Mouse (Mus musculus): ENCODE measurements around the gene Derl3.
"Not testable (repeated sequence)": the region's sequence is repeated elsewhere in the genome, so short reads cannot be mapped to it uniquely, and the experiment has no call there.

The Derl3 gene

DNA sequence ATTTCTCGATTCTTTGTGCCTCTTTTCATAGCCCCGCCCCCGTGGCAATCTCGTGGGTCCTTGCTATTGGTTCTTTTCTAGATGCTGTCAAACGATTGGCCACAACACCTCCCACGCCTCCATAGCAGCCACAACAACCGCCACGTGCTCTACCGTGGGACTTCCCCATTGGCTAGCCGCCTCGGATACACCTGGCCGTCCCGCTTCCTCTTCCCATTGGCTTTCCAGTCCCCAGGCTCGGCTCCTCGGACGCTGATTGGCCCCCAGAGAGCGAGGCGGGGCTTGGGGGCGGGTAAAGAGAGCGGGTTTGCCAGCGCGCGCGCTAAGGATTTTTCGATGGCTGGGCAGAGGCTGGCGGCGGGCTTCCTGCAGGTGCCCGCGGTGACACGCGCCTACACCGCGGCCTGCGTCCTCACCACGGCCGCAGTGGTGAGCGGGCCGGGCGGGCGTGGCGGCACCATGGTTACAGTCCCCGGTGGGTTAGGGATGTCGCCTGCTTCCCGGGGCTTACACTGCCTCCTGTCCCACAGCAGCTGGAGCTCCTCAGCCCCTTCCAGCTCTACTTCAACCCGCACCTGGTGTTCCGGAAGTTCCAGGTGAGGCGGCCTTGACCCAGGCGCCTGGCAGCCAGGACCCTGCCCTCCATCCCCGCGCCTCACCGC lies at the start of gene Derl3:
Gene Derl3, plus strand, starts transcription at position 325 of the 662 bp plus-strand sequence.
- peak; percentile 95 for DNase-seq (ENCODE audit: low spot score)

DNA sequence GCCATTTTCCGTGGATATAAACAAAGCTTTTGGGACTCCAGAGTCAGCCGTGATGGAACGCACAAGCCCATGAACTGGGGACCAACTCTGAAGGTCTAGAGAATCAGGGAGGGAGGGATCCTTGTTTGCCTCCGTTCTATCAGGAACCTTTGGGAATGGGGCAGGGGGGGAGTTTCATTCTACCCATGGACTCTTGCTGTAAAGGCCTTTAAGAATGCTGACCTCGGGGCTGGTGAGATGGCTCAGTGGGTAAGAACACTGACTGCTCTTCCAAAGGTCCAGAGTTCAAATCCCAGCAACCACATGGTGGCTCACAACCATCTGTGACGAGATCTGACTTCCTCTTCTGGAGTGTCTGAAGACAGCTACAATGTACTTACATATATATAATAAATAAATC lies 49.3 kb upstream of the Derl3 start:
- not testable (repeated sequence) for DNase-seq (ENCODE audit: low spot score)

DNA sequence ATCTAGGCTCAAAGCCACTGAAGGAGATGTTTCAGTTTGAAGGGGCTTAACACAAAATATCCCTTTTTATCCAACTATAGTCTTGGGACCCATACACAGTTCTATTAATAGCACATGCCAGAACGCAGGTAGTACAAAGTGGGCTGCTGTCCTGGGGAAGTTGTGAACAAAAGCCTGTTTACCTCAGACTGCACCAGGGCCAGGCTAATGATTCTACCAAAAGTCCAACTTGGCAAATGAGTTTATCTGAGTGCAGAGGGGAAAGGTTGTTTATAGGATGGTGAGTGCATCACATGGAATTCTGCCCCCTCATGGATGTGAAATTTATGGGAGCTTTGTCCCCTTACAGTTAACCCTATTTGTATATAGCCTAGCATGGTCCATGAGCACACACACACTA lies 48.4 kb upstream of the Derl3 start:
- DNase-seq (ENCODE audit: low spot score), result no peak

DNA sequence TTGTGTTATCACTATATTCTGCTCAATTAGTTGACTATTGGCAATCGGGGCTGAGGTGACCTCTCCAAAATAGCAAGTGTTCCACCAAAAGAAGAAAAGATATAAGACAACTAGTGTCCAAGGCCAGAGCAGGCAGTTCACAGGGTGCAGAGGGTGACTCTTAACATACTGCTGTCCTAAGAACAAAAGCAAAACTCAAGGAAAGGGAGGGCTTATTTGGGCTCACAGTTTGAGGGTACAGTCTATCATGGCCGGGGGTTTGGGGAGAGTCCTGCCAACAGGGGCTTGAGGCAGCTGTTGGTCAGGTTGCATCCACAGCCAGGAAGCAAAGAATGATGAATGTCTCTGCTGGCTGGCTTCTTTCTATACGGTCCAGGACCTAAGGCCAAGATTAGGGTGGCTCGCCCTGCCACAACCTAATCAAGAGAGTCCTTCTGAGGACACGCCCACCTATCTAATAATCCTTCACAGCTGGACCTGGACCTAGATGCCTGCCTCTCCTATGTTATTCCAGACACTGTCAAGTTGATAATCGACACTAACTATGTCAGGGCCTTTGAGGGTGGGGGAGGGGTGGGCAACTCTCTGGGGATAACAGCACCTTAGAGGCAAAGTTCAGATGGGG lies 47.8 kb upstream of the Derl3 start:
- no peak for DNase-seq (ENCODE audit: low spot score)

DNA sequence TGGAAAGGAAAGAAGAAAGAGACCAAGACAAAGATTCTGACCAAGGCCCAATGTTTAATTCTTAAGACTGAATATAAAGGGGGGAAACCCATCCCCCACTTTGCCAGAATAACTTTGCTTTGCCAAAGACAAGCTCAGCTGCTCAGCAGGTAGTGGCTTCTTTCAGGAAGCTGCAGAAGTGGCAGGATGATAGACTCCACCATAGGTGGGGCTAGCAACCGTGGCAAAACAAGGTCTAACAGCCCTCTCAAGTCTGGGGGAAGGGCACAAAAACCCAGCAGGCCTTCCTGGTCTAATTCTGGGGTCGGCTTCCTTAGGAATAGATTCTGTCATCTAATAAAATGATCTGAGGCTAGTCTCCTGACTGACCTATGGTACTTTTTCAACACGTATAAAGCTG lies 44.8 kb upstream of the Derl3 start:
- DNase-seq (ENCODE audit: low spot score), result no peak

DNA sequence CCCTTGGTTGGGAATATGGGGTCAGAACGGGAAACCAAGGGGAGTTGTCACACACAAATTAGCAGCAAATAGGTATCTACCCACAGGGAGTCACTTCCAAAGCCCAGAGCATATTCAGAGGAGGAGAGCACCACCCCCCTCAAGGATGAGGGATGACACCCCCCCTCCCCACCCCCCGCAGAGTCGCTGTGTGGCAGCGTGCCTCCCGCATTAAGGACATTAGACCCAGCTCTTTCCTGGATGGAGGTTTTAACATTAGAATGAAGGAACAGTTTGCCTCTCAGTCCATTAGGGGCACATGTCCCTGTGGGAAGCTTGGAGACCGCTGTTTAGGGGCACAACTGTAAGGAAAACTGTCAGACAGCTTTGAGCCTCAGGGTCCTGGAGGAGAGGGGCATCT lies 42.1 kb upstream of the Derl3 start:
- DNase-seq (ENCODE audit: low spot score), result no peak

DNA sequence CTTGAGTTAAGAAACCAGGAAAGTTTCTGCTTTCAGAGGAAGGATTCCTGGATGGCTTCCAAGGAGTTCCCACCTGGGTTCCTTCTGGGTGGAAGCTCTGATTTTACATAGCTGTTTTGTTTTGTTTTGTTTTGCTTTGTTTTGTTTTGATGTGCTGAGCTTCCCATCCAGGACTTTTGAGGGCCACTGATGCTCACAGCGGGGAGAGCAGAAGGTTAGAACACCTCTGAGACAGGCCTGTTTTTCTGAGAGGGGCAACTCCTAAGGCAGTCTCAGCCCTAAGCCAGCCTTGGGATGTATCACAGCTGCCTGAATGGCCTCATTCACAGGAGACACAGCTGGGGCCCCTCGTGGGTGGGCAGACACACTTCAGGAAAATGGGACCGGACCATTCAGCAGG lies 41.5 kb upstream of the Derl3 start:
- DNase-seq (ENCODE audit: low spot score), result no peak

DNA sequence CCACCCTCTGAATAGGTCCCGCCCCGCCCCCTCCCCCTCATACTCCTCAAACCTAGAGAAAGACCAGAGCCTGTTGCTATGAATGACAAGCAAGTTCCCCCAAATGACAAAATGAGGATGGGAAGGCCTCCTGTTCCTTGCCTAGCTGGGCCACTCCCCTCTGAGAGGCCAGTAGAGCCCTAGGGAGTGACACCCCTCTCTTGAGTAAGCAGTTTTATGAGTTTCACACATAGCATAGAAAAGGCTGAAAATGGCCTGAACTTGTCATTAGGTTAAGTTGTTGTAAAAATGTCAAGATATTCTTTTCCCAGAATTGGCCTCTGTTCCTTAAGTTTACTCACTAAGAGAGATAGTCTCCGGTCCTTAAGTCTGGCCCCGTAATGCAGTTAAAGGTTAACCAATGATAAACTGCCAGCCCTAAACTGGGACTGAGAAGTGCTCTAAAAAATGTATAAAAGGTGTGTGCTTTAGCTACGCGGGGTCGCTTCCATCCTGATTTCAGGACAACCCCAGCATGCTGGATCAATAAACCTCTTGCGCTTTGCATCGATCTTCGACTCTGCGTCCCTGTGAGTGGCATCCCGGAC lies 40.6 kb upstream of the Derl3 start:
- no peak for DNase-seq (ENCODE audit: low spot score)

DNA sequence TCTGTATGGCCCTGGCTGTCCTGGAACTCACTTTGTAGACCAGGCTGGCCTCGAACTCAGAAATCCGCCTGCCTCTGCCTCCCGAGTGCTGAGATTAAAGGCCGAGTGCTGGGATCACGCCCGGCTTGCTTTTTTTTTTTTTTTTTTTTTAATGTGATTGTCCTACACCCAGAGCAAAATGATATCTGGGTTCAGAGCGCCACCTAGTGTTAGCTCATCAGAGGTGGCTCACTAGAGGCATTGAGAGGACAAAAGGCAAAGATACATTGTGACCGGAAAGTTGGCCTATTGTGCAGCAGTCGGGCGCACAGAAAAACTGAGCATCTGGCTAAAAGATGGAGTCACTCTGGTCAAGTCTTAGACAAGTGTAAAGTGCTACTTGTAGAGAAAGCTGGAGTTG lies 39.8 kb upstream of the Derl3 start:
- peak; percentile 85 for DNase-seq (ENCODE audit: low spot score)

DNA sequence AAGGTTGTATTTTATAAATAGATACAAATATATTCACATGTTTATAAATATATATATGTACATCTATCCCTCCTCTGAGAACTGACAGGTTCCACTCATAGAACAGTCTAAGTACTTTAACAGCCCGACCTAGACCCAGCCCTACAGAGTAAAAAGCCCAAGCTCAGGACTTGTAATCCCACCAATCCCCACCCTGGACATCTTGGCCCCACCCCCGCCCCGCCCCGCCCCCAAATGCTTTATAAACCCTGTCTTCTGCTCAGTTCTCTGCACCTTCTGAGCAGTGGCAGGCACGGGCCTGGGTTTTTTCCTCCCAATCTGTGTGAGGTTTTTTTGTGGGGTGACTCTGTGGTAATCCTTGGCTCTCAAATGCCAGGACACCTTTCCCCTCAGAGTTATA lies 39.1 kb upstream of the Derl3 start:
- no peak for DNase-seq (ENCODE audit: low spot score)

DNA sequence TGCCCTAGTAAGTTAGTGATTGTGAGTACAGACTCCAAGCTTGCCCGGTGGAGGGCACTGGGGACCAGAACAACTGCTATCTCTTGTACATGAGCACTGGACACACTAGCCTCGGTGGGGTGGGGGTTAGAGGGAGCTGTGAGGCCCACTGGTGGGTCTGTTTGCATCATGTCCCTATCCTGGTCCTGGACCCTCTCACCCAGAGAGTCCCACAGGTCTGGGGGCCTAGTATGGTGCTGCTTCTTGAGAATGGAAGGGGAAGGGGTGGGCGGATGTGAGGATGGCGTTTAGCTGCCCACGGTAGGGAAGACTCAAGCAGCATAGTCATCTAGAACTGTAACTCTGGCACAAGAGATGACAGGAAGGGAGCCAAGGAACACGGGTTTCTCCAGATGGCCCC lies 38.4 kb upstream of the Derl3 start:
- DNase-seq (ENCODE audit: low spot score), result no peak

DNA sequence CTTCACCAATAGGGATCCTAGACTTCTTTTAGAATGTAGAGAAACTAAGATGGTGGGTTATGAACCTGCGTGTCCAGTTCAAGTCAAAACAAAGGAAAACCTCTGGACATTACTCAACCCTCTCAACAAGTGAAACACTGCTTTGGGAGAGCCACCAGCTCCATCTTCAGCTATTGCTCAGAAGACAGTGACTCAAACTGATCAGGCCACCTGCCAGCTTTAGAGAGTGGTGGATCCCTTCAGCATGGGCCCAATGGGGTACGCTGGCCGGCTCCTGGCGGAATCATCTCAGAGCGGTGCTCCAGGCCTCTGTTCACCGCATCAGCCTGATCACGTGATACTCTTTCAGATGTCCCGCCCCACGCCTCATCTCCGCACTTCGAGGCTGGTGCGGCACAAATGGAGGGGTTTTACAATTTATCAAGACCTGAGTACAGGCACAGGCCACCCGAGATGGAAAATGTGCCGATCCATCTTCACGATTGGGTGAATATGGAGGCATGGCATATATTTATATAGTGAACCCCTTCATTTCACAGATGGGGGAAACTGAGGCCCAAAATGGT lies 37.7 kb upstream of the Derl3 start:
- DNase-seq (ENCODE audit: low spot score), result no peak

DNA sequence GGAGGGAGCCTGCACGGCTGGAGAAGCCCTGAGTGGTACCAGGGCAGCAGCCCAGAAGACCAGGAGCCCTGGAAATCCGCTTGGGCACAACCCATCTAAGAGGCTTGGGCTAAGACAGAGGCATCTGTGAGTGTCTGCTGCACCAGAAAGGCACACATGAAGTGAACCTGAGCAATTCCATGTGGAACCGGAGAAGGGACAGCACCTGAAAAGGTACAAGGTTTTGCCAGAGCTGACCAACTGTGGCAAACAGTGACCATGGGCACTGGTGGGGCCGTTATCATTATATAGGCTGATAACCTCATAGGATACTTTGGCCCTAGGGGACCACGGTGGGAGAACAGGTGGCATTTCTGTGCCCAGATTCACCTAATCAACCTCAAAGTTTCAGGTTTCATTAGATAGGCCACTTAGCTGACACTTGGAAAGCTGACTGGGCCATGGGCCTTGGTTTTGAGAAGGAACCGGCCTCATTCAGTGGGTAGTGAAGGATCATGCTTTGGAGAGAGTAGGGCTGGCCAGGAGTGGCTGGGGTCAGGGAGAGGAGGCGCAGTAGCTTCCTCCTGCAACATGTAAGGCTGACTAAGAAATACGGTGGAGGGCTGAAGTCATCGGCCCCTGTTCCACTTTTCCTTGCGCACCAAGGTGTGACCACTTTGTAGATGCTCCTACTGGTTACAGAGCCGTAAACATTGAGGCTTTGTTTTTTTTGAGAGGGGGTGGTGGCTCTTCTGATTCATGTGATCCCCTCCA lies 36.9 kb upstream of the Derl3 start:
- no peak for DNase-seq (ENCODE audit: low spot score)

DNA sequence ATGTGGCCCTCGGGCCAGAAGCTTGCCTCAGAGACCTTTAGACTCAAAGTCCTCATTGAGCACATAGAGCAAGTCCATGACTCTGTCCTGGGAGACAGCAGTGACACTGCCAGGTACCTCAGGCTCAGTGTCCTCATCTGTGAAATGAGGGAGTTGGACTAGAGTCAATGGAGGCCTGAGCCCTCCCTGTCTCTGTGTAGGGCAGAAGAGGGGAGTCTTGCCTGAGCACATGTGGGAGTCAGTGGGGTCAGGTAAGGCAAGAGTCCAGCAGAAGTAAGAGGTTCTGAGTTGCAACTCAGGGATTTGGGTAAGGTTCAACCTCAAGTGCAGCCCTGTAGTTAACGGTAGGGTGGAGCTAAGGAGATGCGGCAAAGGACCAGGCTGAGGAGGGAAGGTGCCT lies 36.2 kb upstream of the Derl3 start:
- no peak for DNase-seq (ENCODE audit: low spot score)

DNA sequence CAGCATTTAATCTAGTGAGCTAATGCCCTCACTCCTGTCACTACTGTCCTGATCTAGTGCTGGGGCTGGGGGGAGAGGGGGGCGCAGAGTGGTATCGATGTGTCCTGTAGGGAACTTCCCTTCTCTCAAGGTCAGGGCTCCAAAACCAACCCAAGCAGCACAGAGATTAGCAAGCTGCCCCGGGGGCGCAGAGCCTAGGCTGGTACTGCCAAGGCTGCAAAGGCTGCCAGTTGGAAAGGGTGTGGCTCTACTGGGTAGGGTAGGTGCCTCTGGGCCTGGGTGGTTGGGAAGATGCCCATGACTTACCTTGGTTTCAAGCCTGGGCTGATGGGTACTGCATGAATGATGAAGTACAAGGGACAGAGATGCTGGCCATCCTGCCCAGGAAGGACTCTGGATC lies 35.6 kb upstream of the Derl3 start:
- DNase-seq (ENCODE audit: low spot score), result no peak

DNA sequence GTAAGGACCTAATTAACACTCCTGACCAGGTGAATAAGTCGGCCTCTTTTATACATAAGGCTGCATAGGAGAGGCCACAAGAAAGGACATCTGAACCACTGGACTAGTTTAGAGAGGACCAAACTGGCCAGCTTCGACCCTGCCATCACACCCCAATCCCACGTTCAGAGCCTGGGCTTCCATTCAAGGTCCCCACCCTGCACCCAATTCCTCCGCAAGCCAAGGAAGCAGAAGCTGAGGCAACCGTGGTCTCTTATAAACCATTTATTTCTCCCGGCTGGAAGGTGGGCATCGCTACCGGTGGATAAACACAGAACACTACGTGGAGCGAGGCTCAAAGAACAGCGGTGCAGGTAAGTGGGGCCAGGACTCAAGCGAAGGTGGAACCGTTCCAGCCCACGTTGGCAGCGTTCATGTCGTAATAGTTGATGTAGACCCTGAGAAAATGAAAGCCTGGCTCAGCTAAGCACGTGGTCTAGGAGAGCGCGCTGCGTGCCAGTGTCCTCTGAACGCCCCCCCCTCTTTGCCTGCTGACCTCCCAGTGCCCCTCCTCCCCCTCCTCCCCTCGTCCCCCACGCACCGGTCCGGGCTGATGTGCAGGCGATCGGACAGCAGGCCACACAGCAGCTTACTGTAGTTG lies 34.0 kb upstream of the Derl3 start:
- DNase-seq (ENCODE audit: low spot score), result peak; percentile 67

DNA sequence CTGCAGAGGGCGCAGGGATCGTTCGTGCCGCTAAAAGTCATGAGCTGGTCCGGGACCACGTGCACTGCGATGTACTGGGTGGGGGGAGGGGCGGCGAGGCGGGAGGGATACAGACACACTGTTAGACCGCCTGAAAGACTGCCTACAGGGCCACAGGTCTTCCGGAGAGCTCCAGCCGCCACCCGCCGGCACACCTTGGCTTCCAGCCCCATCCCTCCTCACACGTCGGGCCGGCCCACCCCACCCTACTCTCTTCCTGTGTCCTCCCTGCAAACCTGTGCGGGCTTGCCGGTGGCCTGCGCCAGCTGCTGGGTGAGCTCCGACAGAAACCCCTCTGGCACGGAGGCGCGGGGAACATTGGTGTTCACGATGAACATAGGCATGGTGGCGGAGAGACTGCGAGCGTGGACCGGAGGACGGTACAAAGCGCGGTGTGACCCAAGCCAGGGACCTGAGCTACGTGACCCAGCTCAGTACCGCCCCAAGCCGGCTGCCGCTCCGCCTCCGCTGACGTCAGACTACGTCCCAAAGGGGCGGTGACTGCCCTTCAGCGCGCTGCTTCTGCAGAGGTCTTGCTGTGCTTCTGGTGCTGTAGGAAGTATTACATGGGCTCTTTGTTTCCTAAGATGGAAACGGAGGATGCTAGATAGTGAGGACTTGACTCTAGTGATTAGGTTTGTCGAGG lies 33.3 kb upstream of the Derl3 start, which contains the start of gene Mif:
Gene Mif, minus strand, starts transcription at position 455 of the 685 bp plus-strand sequence.
- DNase-seq (ENCODE audit: low spot score), result peak; percentile 90

DNA sequence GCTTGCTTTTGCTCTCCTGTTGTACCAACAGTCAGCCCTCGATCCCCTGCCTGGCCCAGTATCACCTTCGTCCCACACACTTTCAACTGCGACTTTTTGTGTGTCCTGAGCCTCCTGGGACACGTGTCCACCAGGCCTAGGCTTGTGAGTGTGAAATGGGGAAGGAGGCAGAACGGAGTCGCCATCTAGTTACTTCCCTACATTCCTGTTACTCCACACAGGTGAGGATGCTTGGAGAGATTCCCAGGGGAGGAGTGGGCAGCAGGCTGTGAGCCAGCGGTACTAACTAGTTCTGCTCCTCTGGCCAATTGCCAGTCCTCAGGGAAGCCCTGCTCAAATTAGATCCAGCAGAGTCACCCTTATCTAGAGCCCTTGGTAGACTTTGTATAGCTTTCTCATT lies 32.5 kb upstream of the Derl3 start:
- DNase-seq (ENCODE audit: low spot score), result peak; percentile 60

DNA sequence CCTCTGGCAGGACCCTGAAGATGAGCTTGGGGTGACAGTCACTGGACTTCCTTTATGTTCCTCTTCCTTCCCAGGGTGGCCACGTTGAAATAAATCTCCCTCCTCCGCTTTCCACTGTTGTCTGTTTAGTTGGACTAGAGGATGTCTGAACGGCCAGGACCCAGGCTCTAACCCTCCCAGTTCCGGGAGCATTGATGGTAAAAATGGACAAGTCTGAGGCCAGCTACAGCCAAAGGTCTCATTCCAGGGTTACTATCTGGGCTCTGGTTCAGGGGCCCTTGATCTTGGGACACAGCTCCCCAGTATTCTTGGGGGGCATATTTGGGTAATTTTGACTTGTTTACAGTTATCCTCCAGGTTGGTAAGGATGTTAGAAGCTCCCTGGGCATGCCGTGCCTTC lies 31.6 kb upstream of the Derl3 start:
- DNase-seq (ENCODE audit: low spot score), result no peak

DNA sequence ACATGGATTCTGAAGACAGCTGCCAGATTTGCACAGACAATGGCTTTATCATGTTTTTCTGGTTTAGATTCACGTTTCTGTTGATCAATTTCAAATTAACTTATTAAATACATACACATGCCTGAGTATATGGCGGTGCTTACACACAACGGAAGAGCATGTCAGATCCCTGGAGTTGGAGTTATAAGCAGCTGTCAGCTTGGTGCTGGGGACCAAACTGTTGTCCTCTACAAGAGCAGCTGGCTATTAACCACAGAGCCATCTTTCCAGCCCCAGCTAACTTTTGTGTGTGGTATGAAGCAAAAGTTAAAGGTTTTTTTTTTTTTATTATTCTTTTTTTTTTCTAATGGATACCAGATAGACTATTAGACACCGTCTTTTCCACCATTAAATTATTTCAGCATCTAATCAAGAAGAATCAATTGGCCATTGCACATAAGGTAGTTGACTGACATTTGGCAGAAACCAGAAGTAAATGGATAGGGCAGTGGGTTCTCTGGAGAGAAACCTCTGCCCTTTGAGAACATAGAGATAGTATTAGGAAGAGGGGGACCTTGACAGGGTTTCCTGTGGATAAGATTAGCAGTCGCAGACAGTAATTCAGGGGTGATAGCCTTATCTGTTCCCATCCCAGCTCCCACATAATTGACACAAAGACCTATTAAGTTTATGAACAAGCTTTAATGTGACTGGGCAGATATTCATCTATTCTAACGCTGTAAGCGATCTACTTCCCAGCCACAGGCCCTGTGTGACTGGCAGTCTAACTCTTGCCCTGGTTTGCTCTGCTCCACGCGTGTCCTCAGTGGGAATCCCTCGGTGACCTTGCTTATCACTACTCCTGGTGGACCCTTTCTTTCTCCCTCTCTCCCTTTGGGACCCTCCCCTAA lies 20.9 kb upstream of the Derl3 start:
- DNase-seq (ENCODE audit: low spot score), result no peak
